Mouse (Mus musculus) monocyte, adult 2 months (primary cell): ENCODE data around the gene Pou2f2.
A peak's percentile ranks its signal among the peaks of the same experiment; 100 is the strongest.

Experiments used
- DNase-seq, 2 experiments: peaks; one replicate each; pipeline ENCODE4 v3.0.0; 2022; ENCODE audit warnings: low spot score in 2 of 2, low read depth in 1 of 2

The Pou2f2 gene

DNA sequence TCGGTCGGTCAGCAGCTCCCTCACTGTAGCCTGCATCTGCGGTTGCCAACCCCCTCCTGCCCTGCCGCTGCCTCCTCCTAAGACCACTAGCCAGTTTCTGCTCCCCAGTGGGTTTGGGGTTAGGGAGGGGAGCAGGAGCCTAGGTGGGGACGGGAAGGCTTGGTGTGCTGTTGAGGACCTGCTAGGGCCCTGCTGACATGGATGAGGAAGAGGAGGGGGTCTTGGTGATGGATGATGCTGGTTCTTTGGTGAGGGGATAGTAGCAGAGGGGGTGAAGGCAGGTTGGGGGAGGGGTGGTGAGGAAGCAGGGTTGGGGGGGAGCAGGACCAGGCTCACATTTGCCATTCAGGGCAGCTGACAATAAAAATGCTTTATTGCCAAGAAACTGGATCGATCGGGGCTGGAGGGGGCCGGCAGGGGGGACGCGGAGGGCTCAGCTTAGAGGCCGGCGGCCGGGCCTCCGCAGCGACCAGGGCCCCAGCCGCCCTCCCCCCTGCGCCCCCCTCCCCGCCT lies 29.3 kb downstream of the Pou2f2 start:
- DNase-seq = no peak

GRCm38 (mm10) chr7:25145896-25146295 lies 33.6 kb downstream of the Pou2f2 start:
- DNase-seq = no peak

DNA sequence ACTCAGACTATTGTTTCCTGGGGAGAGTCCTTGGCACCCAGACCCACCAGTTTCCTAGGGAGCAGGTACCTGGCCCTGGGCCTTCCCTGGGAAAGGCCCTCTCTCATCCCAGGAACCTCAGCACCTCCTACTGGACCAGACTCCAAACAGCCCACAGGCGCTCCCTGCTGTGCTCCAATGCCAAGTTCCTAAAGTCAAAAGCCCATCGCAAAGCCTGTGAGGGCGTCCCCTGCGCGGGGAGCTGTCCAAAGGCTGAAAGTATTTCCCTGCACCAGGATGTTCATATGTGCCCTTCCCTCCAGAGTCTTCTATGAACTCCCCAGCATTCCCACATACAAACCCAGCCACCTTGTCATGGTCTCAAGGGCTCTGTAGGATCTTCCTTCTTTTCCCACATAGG lies 37.8 kb downstream of the Pou2f2 start:
- no peak for DNase-seq

- DNase-seq = no peak
Measured at GRCm38 (mm10) chr7:25137553-25137952, 42.0 kb downstream of the Pou2f2 start.

DNA sequence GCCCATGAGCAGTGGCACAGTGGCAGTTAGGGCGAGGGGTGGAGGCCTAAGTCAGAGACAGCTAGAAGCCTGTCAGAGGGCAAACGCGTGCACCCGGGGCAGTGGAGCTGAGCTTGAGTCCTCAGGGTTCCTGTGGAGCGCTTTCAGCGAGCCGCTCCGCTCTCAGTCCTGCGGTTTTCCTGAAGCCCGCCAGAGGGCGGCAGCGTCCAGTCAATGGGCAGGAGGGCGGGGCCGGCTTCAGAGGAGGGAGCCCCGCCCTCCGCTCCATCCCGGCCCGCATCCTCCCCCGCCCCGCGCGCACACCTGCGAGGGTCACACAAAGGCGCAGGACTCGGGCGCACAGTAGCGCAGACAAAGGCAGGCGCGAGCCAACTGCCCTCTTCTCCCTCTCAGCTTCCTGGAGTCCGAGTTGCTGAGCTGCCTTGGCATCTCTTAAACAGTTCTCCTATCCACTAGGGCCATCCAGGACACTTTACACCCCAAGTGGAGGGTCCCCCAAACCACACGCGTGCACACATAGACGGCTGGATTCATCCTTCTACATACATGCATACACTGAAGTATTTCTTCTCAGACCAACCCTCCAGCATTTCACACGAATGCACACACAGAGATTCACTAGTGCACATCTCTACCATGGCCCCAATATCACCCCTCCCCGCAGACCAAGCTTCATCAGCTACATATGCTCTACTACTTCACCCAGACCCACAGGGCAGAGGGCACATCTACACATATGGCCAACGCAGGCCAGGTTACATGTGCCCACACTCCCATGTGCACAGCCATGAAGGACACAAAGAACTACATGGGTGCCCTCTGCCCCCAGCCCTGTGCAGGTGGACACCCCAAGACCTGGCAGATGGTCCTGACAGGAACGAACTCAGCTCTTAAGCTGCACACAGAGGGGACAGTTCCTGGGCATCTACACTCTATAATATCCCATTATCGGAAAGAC lies 46.2 kb downstream of the Pou2f2 start:
- peak; percentile 55 to 78 for DNase-seq

- DNase-seq = peak in 1 of 2 experiments; percentile 45
Measured at GRCm38 (mm10) chr7:25132318-25132960, 47.1 kb downstream of the Pou2f2 start.

DNA sequence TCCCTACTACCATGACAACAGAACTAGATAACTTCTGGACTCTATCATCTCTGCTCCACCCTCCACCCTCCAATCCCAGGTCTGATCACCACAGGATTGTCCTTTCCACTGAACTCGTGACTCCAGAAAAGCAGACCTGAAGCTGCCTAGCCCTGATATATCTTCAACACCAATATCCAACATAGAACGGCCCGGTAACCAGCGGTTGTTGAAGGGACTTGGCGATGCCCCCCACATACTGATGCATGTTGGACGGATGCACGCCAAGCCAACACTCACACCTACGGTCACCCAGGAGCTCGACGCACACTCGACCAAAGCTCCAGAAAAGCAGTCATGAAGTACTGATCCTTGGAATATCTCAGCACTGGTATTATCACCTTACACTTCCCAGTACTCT lies 48.3 kb downstream of the Pou2f2 start:
- no peak for DNase-seq

DNA sequence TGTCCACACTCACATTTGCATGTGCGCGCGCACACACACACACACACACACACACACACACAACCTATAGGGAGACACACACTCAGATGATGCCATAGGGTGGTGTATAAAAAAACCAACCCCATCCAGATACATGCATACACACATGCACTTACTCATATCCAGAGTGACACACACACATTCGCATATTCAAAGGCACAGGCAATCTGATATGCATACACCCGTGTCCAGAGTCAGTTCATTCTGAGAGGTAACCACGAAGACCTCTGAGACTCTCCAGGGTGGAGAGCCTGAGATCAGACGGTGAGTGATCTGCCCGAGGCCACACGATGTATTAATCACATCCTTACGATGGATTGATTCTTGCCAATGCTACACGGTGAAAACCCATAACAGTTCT lies 49.0 kb downstream of the Pou2f2 start:
- no peak for DNase-seq

DNA sequence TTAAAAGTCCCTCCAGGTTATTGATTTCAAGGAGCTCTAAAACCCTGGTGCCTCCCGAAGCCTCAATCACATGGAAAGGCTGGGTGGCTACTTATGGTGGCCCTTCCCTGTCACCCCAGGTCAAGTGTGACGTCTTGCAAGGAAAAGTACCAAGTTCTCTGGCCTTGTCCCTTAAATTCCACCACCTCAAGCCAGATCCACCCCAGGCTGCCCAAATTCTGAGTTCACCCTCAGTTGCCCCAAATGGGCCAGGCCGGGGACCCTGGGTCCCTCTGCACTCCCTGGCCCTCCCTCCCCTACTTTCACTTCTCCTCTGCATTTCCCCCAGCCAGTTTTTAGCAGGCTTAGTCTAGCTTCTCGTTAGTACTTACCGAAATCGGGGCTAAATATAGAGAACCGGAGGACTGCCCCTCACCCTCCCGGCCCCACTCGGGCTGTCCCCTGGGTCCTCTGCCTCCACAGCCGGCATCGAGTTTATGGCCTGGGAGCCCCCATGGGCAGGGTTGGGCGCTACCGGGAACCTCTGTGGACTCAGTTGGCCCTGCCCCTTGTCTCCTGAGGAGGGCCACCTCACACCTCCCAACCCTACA lies 50.0 kb downstream of the Pou2f2 start:
- DNase-seq = peak in 1 of 2 experiments; percentile 59

DNA sequence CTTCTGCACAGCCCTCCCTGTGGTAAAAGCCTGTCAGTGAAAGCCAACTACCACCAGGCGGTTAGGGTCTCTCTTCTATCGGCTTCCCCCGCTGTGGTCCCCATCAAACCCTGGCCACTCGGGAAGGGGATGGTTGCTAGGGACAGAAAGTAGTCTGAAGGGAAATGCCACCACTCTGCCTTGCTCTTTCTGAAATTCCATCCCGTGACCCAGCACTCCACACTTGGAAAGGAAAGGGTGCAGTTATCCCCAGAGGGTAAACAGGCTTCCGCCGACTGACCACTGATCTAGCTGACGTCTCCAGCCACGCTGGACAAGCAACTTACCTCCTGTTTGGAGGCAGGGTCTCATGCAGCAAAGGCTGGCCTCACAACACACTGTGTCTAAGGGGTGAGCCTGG lies 51.6 kb downstream of the Pou2f2 start:
- no peak for DNase-seq

DNA sequence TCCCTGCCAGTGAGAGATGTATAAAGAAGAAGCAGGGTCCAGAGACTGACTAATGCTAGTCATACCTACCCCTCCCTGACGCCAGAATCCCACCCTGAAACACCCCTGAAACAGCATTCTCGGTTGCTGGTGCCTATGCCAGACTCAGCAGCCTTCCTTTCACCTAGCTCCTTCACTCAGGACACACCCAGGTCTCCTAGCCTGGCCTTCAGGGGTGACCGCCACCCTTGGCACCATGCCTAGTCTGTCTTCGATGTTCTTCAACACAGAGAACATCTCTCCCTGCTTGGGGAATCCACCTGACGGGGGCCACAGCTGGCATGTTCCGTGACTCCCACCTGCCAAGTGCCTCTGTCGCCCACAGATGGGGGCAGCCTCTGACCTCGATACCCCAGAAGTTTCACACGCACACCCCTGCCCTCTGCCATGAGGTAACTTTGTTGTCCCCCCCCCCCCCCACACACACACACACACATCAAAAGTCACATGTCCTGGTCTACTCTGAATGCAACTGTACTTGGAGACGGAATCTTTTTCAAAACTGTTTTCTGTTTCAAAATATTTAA lies 53.7 kb downstream of the Pou2f2 start:
- no peak for DNase-seq

GRCm38 (mm10) chr7:25121240-25121786 lies 58.2 kb downstream of the Pou2f2 start:
- no peak for DNase-seq

DNA sequence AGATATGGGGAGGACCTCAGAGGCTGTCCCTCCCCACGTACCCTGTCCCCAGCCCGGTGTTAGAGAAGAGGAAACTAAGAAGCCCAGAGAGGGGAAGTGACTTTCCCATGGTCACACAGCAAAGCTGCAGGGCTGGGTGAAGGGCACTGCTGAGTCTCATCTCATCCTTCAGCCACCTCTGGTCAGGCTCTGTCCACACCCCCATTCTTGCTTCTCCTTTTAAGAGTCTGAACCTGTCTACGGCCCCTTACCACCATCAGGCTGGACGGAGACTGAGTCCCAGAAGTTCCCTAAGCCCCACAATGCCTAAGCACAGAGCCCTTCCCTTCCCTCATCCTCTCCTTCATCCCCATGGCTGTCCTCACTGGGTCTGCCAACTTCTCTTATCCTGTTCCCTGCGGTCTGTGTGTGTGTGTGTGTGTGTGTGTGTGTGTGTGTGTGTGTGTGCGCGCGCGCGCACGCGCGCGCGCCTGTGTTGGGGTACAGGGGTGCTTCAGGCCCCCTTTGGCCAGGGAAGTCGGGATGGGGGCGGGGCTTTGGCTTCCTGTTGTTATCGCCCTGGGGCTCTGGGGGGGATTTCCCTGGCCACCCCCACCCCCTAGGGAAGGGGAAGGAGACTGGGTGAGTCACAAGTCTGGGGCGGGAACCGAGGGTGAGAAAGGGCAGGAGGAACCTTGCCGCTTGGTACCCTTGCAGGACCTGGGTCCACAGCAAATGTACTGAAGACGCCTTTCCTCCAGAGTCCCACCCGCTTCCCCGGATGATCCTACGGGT lies 59.3 kb downstream of the Pou2f2 start:
- peak; percentile 70 to 81 for DNase-seq

- no peak for DNase-seq
Measured at GRCm38 (mm10) chr7:25112956-25113603, 66.4 kb downstream of the Pou2f2 start.

GRCm38 (mm10) chr7:25112178-25112955 lies 67.2 kb downstream of the Pou2f2 start:
- DNase-seq = no peak

- DNase-seq = no peak
Measured at GRCm38 (mm10) chr7:25110336-25110735, 69.2 kb downstream of the Pou2f2 start.

GRCm38 (mm10) chr7:25109355-25109754 lies 70.2 kb downstream of the Pou2f2 start:
- DNase-seq = peak in 1 of 2 experiments; percentile 50

DNA sequence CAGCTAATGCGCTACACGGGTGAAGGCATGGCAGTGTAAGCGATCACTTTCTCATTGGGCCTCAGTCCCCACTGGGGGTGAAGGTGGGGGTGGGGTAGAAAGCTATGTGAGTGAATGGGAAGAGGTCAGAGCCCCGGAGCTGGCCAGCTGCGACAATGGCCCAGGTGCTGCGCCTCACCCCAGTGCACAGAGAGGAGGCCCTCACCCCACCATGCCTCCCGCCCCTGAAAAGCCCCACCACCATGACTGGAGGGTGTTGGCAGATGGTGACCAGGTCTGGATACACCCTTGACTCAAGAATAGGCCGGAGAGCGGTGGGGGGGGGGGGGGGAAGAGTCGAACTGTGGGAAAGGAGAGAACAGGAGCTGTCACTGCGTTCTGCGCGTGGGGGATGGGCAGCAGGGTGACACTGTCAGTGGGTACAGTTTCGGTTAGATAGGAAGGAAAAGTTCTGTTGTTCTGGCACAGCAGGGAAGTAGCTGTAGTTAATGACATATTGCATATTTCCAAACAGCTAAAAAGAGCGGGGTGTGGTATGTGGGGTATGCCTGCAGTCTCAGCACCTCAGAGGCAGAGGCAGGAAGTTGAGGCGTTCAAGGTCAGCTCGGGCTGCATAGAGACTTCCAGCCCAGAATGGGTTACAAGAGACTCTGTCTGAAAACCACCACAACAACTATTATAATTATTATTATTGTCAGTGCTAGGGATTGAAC lies 72.6 kb downstream of the Pou2f2 start:
- DNase-seq = peak; percentile 31 to 33
